Mouse (Mus musculus) thymus, postnatal 4 days (tissue): ENCODE results near the gene Pphln1.

Experiments used
- DNase-seq: peaks from one replicate; pipeline ENCODE4 v3.0.0; 2021

Pphln1 gene

GRCm38 (mm10) chr15:93435998-93436397 is 37.8 kb downstream of the Pphln1 start:
- DNase-seq: no peak

GRCm38 (mm10) chr15:93438663-93439062 is 40.5 kb downstream of the Pphln1 start:
- DNase-seq: peak; percentile 73

- DNase-seq: peak; percentile 32
Observed at GRCm38 (mm10) chr15:93442271-93442670, 44.1 kb downstream of the Pphln1 start.

GRCm38 (mm10) chr15:93443676-93444075 is 45.5 kb downstream of the Pphln1 start:
- DNase-seq: peak; percentile 35

GRCm38 (mm10) chr15:93448862-93449261 is 50.7 kb downstream of the Pphln1 start:
- DNase-seq: no peak

GRCm38 (mm10) chr15:93453296-93453695 is 55.1 kb downstream of the Pphln1 start:
- no peak for DNase-seq

GRCm38 (mm10) chr15:93456005-93456404 is 57.9 kb downstream of the Pphln1 start:
- no peak for DNase-seq

- no peak for DNase-seq
Observed at GRCm38 (mm10) chr15:93459422-93459821, 61.3 kb downstream of the Pphln1 start.

GRCm38 (mm10) chr15:93461066-93461465 is 62.9 kb downstream of the Pphln1 start:
- DNase-seq: no peak

- DNase-seq: peak; percentile 49
Observed at GRCm38 (mm10) chr15:93471651-93472050, 73.5 kb downstream of the Pphln1 start.

- peak; percentile 46 for DNase-seq
Observed at GRCm38 (mm10) chr15:93472089-93472488, 73.9 kb downstream of the Pphln1 start.

- no peak for DNase-seq
Observed at GRCm38 (mm10) chr15:93474277-93474676, 76.1 kb downstream of the Pphln1 start.

- no peak for DNase-seq
Observed at GRCm38 (mm10) chr15:93475688-93476087, 77.5 kb downstream of the Pphln1 start.

GRCm38 (mm10) chr15:93477729-93478128 is 79.6 kb downstream of the Pphln1 start:
- DNase-seq: no peak

GRCm38 (mm10) chr15:93478676-93479075 is 80.5 kb downstream of the Pphln1 start:
- no peak for DNase-seq

- no peak for DNase-seq
Observed at GRCm38 (mm10) chr15:93479445-93479844, 81.3 kb downstream of the Pphln1 start.

- no peak for DNase-seq
Observed at GRCm38 (mm10) chr15:93481112-93481511, 83.0 kb downstream of the Pphln1 start.

GRCm38 (mm10) chr15:93484261-93484710 is 86.1 kb downstream of the Pphln1 start:
- no peak for DNase-seq

GRCm38 (mm10) chr15:93485252-93485651 is 87.1 kb downstream of the Pphln1 start:
- DNase-seq: no peak

GRCm38 (mm10) chr15:93486066-93486465 is 87.9 kb downstream of the Pphln1 start:
- no peak for DNase-seq

- DNase-seq: no peak
Observed at GRCm38 (mm10) chr15:93489597-93489996, 91.4 kb downstream of the Pphln1 start.

- no peak for DNase-seq
Observed at GRCm38 (mm10) chr15:93494700-93495099, 96.5 kb downstream of the Pphln1 start.

- no peak for DNase-seq
Observed at GRCm38 (mm10) chr15:93499866-93500265, 101.7 kb downstream of the Pphln1 start.

- no peak for DNase-seq
Observed at GRCm38 (mm10) chr15:93502703-93503102, 104.6 kb downstream of the Pphln1 start.

GRCm38 (mm10) chr15:93503201-93503745 is 105.1 kb downstream of the Pphln1 start:
- DNase-seq: no peak
